Mouse (Mus musculus) left cerebral cortex, adult 2 months (tissue): ENCODE data around the gene Chpf2. TPM values are rescaled to one million over a fixed set of nuclear protein-coding genes. Genes with fewer than 3 reads are reported as not detected.
A peak's percentile ranks its signal among the peaks of the same experiment; 100 is the strongest.

Experiments
- DNase-seq, 2 experiments: peaks; one replicate each; pipeline ENCODE4 v3.0.0; 2021 to 2022; ENCODE audit warnings: low spot score in 2 of 2, mixed read lengths in 1 of 2; ENCODE audit errors: extremely low spot score in 1 of 2
- H3K27ac ChIP-seq: fragments of 200-600 bp; 2 replicates; pipeline ENCODE4 v1.8.1; 2022
- H3K4me3 ChIP-seq: fragments of 200-600 bp; 2 replicates; pipeline ENCODE4 v1.8.1; 2022
- CTCF ChIP-seq: fragments of 200-600 bp; IDR thresholded peaks from 2 replicates; pipeline ENCODE4 v1.8.1; 2022; ENCODE audit warnings: antibody characterized with exemption, mild to moderate bottlenecking, moderate library complexity
- intact Hi-C: fragments of 180-260 bp; cut with DNase I; formaldehyde crosslinking; loops from one replicate; pipeline ENCODE4 v1.15.1; 2025
- total RNA-seq, 2 experiments: library from RNA; stranded (reverse); gene quantifications; 2 replicates each; pipeline ENCODE4 v1.2.3; 2021

Gene Chpf2
- total RNA-seq, 2 experiments from 2014 or later: 72.6 to 78.4 TPM

DNA sequence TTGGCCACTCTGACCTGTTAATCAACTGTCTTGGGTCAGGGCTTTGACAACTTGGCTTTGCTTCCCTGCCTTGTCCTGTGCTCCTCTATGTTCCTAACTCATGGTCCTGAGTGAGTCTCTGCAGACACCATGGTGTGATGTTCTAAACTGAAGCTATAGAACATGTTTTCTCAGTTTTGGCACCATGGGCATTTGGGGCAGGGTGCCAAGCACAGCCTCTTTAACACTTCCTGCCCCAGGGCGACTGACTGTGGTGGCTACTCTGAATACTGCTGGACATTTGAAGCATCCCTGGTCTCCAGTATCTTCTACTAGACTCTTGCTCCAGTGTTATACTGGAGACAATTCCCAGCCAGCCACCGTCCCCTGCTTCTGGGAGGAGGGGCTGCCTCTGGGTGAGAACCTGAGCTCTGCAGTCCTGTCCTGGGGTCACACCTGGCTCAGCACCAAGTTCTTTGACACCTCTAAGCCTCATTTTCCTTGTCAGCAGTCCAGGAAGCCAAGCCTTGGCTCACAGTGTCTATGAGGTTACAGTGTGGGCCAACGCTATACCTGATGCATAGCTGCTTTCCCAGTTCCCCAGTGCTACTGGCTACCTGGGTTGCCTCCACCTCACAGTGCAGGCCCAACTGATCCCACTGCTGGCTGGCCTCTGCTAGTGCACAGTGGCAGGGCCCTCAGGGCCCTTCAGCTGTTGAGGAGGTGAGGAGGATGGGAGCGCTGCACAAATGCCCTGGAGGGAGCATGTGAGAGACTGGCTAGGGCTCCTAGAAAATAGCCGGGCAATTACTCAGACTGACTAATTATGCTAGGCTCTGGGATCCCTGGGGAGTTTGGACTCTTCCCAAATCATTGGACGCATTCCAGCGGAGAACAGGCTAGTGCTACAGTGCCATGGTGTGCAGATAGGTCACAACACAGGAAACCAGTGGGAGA is 25.1 kb downstream of the Chpf2 start:
- DNase-seq: peak in 1 of 2 experiments; percentile 47
- no peak overlapping the region for H3K4me3 ChIP-seq
- intact Hi-C loops: no loop called here
- H3K27ac ChIP-seq: no peak overlapping the region
- no peak for TF ChIP-seq CTCF

DNA sequence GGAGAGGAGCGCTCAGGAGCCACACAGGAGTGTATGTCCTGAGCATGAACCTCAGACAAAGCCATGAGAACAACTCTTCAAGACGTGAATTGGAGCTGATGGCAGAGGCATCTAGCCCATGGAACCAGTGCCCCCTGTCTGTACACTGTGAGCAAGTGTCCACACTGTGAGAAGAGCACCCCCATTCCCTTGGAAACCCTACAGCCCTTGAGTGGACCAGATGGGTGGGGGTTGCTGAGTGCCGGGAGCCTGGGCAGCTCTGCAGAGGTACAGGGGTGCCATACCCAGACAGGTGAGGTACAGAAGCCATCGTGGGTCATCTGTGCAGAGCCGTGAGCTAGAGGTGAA is 25.7 kb downstream of the Chpf2 start:
- intact Hi-C loops: no loop called here
- DNase-seq: no peak
- no peak; the same call in 1 of the 2 replicates for TF ChIP-seq CTCF

DNA sequence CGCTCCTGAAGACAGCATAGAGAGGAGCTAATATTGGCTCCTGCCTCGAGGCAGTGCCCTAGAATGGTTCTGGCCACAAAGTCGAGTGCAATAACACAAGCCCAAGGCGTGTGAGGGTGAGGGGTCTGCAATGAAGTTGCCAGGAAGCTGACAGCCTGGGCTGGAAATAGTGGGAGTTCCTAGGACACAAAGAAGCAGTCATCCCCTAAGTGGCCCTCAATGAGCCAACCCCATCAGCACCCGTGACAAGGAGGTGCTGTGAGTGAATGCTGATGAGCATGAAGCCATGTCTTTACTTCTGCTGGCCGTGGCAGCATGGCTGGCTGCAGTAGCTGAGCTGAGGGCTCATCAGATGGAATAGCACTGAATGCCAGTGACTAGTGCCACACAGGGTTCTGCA is 28.6 kb downstream of the Chpf2 start:
- no peak for TF ChIP-seq CTCF
- no peak for DNase-seq
- Histone ChIP-seq H3K4me3 (no peak overlapping the region), H3K27ac (no peak overlapping the region)
- intact Hi-C loops: no loop called here

More for the DNA sequence above, 25.7 kb downstream of the Chpf2 start:
- Histone ChIP-seq H3K4me3 (no peak overlapping the region), H3K27ac (no peak overlapping the region)

DNA sequence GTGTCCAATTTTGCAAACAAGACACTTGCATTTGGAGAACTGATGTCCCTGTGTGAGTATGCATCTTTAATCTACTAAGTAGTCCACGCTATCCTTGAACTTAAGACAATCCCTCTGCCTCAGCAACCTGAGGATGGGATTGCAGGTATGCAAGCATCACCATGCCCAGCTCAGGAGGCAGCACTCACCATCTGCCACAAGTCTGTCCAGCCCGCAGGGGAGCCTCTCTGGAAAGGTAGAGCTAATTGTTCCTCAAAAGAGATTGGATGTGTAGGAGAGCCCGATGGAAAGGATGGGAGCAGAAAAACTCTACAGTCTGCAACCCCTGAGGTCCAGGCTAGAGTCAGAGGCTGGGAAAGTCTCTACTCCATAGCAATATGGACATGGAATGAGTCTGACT is 32.4 kb downstream of the Chpf2 start:
- Histone ChIP-seq H3K4me3 (no peak overlapping the region), H3K27ac (no peak overlapping the region)
- no peak for TF ChIP-seq CTCF
- DNase-seq: no peak
- intact Hi-C loops: no loop called here

DNA sequence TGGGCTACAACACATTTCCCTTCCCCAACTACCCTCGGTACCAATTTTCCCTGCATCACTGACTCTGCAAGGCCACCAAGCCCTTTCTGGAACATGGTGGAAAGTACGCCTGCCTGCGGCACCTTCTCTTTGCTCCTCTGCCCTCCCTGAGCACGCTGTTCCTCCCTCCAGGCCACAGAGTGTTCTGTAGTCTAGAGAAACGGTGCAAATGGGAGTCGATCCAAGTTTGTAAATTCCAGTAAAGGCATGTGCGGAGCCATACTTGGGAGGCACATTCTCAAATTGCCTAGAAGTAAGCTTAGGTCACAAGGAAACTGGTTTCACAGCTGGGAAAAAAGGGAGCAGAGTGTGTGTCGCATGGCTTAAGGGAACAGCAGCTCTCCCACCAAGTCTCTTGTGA is 33.6 kb downstream of the Chpf2 start:
- Histone ChIP-seq H3K4me3 (no peak overlapping the region), H3K27ac (no peak overlapping the region)
- no peak for TF ChIP-seq CTCF
- DNase-seq: no peak
- intact Hi-C loops: no loop called here

DNA sequence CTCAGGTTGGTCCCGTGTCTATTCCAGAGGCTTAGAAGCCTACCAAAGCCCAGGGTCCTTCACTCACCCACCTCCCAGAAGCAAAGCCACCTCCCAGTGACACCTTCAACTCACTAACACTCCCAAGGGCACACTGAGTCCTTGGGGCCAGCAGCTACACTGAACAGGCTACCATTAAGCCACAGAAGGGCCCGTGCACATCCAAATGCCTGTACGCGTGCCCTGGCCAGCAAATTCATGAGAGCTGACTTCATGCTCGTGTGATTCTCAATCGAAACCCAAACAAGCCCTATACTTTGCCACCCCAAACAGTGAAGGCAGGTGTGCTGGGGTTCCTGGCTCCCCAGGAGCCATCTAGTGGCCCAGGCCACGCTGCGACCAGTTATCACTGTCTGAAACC is 34.1 kb downstream of the Chpf2 start:
- no peak for TF ChIP-seq CTCF
- Histone ChIP-seq H3K4me3 (no peak overlapping the region), H3K27ac (no peak overlapping the region)
- intact Hi-C loops: no loop called here
- DNase-seq: no peak

DNA sequence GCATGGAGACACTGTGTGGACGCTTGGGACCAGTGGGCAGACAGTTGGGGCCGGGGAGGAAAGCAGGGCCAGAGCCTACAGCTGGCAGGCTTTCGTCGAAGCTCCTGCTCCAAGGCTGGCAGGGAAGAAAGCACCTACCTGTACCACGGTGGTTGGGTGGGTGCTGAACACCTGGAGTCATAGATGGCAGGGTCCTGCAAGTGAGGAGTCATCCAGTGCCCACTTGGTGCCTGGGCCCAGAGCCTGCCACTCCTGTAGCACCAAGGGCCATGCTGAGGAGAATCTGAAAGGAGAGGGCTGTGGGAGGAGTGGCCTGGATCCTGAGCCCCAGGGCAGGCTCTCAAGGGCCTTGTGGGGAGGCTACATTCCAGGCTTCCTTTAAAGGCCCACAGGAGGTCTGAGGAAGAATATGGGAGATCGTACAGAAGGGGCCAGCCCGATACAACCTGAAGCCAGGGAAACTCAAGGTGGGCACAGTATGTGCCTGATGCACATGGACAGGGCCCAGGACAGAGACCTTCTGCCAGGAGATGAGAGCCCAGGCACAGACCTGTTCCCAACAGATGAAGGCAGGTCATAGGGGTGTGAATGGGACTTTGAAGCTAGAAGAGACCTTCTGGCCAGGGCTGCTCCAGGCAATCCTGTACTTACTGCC is 36.0 kb downstream of the Chpf2 start:
- Histone ChIP-seq H3K27ac (no peak overlapping the region), H3K4me3 (no peak overlapping the region)
- no peak for TF ChIP-seq CTCF
- no peak for DNase-seq
- intact Hi-C loops: no loop called here

DNA sequence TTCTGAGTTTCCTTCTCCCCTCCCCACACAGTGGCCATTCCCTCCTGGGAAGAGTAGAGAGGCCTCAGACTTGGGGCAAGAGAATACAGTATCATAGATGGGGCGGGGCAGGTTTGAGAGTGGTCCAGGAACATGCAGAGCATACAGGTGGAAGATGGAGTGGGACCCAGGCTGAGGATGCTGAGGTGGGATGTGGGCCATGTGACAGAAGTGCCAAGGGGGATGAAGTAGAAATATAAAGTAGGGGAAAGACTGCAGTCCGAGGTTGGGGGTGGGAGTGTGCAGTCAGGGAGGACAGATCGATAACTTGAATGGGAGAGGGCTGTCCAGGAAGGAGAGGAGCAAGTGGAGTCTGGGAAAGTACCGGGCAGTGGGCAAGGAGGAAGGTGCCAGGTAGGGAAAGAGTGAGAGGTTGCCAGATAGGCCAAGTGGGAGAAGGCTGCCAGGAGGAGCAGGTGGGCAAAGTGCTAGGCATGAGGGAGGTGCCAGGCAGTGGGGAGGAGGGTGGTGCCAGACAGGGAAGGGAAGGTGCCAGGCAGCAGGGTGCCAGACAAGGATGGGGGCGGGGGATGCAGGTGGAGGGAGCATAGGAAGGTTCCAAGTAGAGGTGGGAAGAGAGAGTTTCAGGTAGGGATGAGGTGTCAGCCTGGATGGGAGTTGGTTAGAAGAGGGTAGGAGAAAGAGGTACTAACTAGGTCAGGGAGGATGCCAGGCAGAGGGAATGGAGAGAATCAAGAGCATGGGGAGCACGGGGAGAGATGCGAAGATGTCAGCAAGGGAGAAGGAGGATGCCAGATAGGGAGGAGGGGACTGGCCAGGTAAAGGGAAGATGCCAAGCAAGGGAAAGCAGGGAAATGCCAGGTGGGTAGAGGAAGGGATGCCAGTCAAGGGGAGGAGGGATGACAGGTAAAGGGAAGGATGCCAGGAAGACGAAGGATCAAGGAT is 36.8 kb downstream of the Chpf2 start:
- H3K27ac ChIP-seq: peak overlapping the region; percentile 76
- DNase-seq: peak in 1 of 2 experiments; percentile 45
- TF ChIP-seq CTCF: no peak
- H3K4me3 ChIP-seq: peak overlapping the region; percentile 69
- intact Hi-C loops: no loop called here

DNA sequence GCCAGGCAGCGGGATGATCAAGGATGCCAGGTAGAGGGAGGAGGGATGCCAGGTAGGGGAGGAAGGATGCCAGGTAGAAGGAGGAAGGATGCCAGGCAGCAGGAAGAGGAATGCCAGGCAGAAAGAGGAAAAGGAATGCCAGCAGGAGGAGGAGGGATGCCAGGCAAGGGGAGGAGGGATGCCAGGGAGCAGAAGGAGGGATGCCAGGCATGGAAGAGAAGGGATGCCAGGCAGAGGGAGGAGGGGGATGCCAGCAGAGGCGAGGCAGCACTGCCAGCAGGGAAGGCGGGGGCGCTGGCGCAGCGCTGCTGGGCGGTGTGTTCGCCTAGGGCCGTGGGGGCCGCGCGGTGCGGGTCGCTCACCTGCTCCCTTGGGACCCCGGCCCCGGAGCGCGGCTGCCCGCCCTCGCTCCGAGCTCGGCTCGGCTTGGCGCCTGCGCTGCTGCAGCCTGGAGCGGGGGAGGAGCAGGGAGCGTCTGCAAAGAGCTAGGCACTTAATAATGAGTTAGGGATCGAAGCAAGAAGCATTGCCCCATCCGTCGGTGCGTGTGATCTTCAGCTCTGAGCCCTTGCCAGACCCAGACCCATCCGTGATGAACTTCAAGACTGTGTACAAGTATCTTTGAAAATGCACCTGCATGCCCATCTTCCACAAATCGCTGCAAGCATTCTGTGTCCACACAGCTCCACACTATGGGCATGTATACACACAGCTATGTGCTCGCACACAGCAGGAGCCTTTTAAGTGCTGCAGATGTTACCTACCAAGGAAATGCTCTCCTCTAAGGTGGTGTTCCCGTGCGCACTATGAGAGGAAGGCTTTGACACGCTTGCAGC is 37.7 kb downstream of the Chpf2 start, which contains the start of gene Smarcd3:
TSS of gene Smarcd3 (minus strand) at position 426 of the 836 bp plus-strand sequence.
- no peak for TF ChIP-seq CTCF
- peak; percentile 79 to 81 for DNase-seq
- Histone ChIP-seq H3K4me3 (peak within 1 kb of the TSS; percentile 69), H3K27ac (peak within 1 kb of the TSS; percentile 76)
- intact Hi-C loops: no loop called here

DNA sequence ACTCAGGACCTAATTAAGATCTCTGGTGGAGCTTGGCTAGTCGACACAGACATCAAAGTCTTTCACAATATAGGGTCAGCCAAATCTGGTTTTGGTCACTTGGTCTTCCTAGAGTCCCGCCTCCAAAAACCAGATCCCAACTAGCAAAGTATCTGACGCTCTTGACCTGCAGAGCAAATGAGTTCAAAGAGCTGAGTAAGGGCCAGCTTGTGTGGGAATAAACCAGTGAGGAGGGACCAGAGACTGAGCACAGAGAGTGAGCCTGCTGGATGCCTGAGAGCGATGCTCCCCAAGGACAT is 38.2 kb downstream of the Chpf2 start:
- intact Hi-C loops: no loop called here
- no peak for TF ChIP-seq CTCF
- DNase-seq: no peak
- Histone ChIP-seq H3K27ac (peak overlapping the region; percentile 76; the same call in 1 of the 2 replicates), H3K4me3 (peak overlapping the region; percentile 69)

DNA sequence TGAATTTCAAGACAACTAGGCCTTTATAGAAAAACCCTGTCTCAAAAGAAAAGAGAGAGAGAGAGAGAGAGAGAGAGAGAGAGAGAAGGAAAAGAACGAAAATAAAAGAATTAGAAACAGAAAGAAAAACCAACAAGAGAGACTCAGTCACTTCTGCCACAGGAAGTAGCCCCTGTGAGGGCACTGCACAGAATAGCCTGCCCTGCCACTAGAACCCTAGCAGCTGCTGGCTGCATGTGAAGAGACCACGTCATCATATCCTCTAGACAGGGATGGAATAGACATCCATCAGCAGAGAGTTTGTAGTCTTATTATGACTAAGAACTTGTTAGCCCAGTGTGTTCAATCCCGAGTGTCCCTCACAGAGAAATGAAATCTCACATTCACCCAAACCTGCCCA is 43.2 kb downstream of the Chpf2 start:
- no peak for TF ChIP-seq CTCF
- Histone ChIP-seq H3K4me3 (no peak overlapping the region), H3K27ac (no peak overlapping the region)
- no peak for DNase-seq
- intact Hi-C loops: no loop called here
